Mouse (Mus musculus) spleen, adult 2 months (tissue): Measurements from ENCODE around the gene H2-DMa.

ENCODE experiments used
- CTCF ChIP-seq: fragments of 200-500 bp; IDR thresholded peaks from 2 replicates; pipeline ENCODE4 v1.5.1; 2011; ENCODE audit warnings: mild to moderate bottlenecking, inconsistent platforms; ENCODE audit not compliant: insufficient read depth, insufficient read length, insufficient replicate concordance; ENCODE audit errors: extremely low read depth
- POLR2A ChIP-seq: fragments of 200-500 bp; IDR thresholded peaks from 2 replicates; pipeline ENCODE4 v1.6.1; 2011; ENCODE audit warnings: low read depth, low read length, inconsistent platforms

GRCm38 (mm10) chr17:34092197-34092875 is 27.0 kb upstream of the H2-DMa start, which contains the start of gene H2-Oa:
- TF ChIP-seq CTCF (no peak), POLR2A (peak; percentile 11)
